Comparison of ENCODE assay signal across 8 mouse cellular contexts in genomic region chr11:69117737-69118695, GRCm38 (mm10). TPM values are rescaled to one million over a fixed set of nuclear protein-coding genes. Genes with fewer than 3 reads are reported as not detected.
A peak's percentile ranks its signal among the peaks of the same experiment; 100 is the strongest.
DNase-seq lines count a peak whose midpoint lies in the region; ATAC-seq and TF ChIP-seq lines count a peak whose summit lies in the region.

No protein-coding gene starts in this region.

- peak; percentile 33 for ATAC-seq in granulocyte monocyte progenitor cell, adult 5-6 weeks (replicated peaks; ENCODE audit: poor library complexity, severe bottlenecking)
- ATAC-seq in intestine, embryonic 16.5 days: peak; percentile 54
- peak; percentile 34 for ATAC-seq in liver, embryonic 13.5 days (ENCODE audit: low read depth)
- ATAC-seq in stomach, postnatal 0 days (ENCODE audit: low FRiP score, low TSS enrichment): peak; percentile 55

- H3K4me2 ChIP-seq in intestine, embryonic 16.5 days (ENCODE audit: low read depth, low read length): peak overlapping the region; percentile 91
- H3K4me2 ChIP-seq in liver, embryonic 13.5 days: peak overlapping the region; percentile 99
- H3K4me2 ChIP-seq in myocyte (ENCODE audit: low read depth): peak overlapping the region; percentile 99
- H3K4me2 ChIP-seq in stomach, postnatal 0 days (replicated peaks; ENCODE audit: low read depth): peak overlapping the region; percentile 83

- no peaks in the 10 kb centered on the region for H3K36me3 ChIP-seq in intestine, embryonic 16.5 days (ENCODE audit: control insufficient read depth, insufficient read depth, low read length)
- no peaks in the 10 kb centered on the region for H3K36me3 ChIP-seq in liver, embryonic 13.5 days
- no peaks in the 10 kb centered on the region for H3K36me3 ChIP-seq in myocyte (ENCODE audit: control insufficient read depth, insufficient read depth)
- H3K36me3 ChIP-seq in stomach, postnatal 0 days (ENCODE audit: control insufficient read depth, insufficient read depth, low read length): no peaks in the 10 kb centered on the region

- peak overlapping the region; percentile 76 for H3K4me3 ChIP-seq in left cerebral cortex, adult 2 months
- H3K4me3 ChIP-seq in intestine, embryonic 16.5 days (ENCODE audit: low read length): peak overlapping the region; percentile 87
- H3K4me3 ChIP-seq in liver, embryonic 13.5 days (replicated peaks): peak overlapping the region; percentile 74
- peak overlapping the region; percentile 40 for H3K4me3 ChIP-seq in myocyte
- peak overlapping the region; percentile 64 for H3K4me3 ChIP-seq in stomach, postnatal 0 days (ENCODE audit: low read depth, low read length)

- WGBS in intestine, embryonic 16.5 days: under 1% methylated on average over 45 of the region's 45 CpGs
- WGBS in liver, embryonic 13.5 days (ENCODE audit: insufficient replicate concordance): under 1% methylated on average over 45 of the region's 45 CpGs
- WGBS in stomach, postnatal 0 days: under 1% methylated on average over 45 of the region's 45 CpGs

- H3K9me3 ChIP-seq in intestine, embryonic 16.5 days (ENCODE audit: control insufficient read depth, low read length): no peaks in the 10 kb centered on the region
- no peaks in the 10 kb centered on the region for H3K9me3 ChIP-seq in liver, embryonic 13.5 days (replicated peaks)
- no peaks in the 10 kb centered on the region for H3K9me3 ChIP-seq in stomach, postnatal 0 days (ENCODE audit: control insufficient read depth, low read length)

- TF ChIP-seq EP300 in stomach, postnatal 0 days (optimal IDR thresholded peaks at IDR 0.05): no peak

- peak overlapping the region; percentile 83 for H3K9ac ChIP-seq in intestine, embryonic 16.5 days (ENCODE audit: low read depth, low read length)
- peak overlapping the region; percentile 81 for H3K9ac ChIP-seq in liver, embryonic 13.5 days
- H3K9ac ChIP-seq in stomach, postnatal 0 days (ENCODE audit: low read length): peak overlapping the region; percentile 73

- DNase-seq in left cerebral cortex, adult 2 months (ENCODE audit: extremely low spot score in 1 of 2, low spot score in 2 of 2): peak; percentile 53 to 62
- DNase-seq in left cerebral cortex, adult 8-10 months (ENCODE audit: low spot score in 2 of 2): no peak
- peak; percentile 73 to 77 for DNase-seq in cerebellum, postnatal 14 days
- peak; percentile 68 for DNase-seq in liver, embryonic 13.5 days
- peak; percentile 91 for DNase-seq in stomach, postnatal 0 days (ENCODE audit: low spot score)

- no peaks in the 10 kb centered on the region for H3K27me3 ChIP-seq in intestine, embryonic 16.5 days (replicated peaks; ENCODE audit: control insufficient read depth, insufficient read depth, low read length)
- H3K27me3 ChIP-seq in liver, embryonic 13.5 days: peaks cover 47% of the 10 kb centered on the region
- H3K27me3 ChIP-seq in myocyte (ENCODE audit: control insufficient read depth, insufficient read depth, insufficient read length): no peaks in the 10 kb centered on the region
- H3K27me3 ChIP-seq in stomach, postnatal 0 days (ENCODE audit: control insufficient read depth, insufficient read depth, low read length): no peaks in the 10 kb centered on the region

- TF ChIP-seq POLR2A in myocyte (IDR thresholded peaks at IDR 0.05; ENCODE audit: insufficient read length, low read depth): no peak

- H3K27ac ChIP-seq in left cerebral cortex, adult 2 months: peak overlapping the region; percentile 84
- H3K27ac ChIP-seq in intestine, embryonic 16.5 days (ENCODE audit: low read length): peak overlapping the region; percentile 89
- H3K27ac ChIP-seq in liver, embryonic 13.5 days: peak overlapping the region; percentile 66
- peak overlapping the region; percentile 93 for H3K27ac ChIP-seq in stomach, postnatal 0 days (replicated peaks)

- H3K79me2 ChIP-seq in myocyte (ENCODE audit: control insufficient read depth, insufficient read depth): no peaks in the 10 kb centered on the region

- peak overlapping the region; percentile 42 for H3ac ChIP-seq in myocyte (ENCODE audit: control insufficient read depth, insufficient read length)

- peaks cover 30% of the 10 kb centered on the region for H3K4me1 ChIP-seq in intestine, embryonic 16.5 days (ENCODE audit: control insufficient read depth, insufficient read depth, low read length)
- H3K4me1 ChIP-seq in liver, embryonic 13.5 days (replicated peaks): peaks cover 61% of the 10 kb centered on the region
- peaks cover 2% of the 10 kb centered on the region; the same call in 1 of the 2 replicates for H3K4me1 ChIP-seq in stomach, postnatal 0 days (replicated peaks; ENCODE audit: control insufficient read depth, insufficient read depth)

- no peak for TF ChIP-seq CTCF in left cerebral cortex, adult 2 months (IDR thresholded peaks at IDR 0.05)
- peak; percentile 2; the same call in 1 of the 2 replicates for TF ChIP-seq CTCF in stomach, postnatal 0 days (IDR thresholded peaks at IDR 0.05; ENCODE audit: low read depth)

- intact Hi-C loops in left cerebral cortex, adult 2 months (cut with DNase I): loop anchor here (1.0 kb wide), 1 partner anchor 55 kb away; no protein-coding TSS in a partner anchor

TF ChIP-seq in myocyte, 11 proteins besides CTCF, POLR2A, EP300 and RAD21:
- peak in 1 of 3 experiments; percentile 39 for TF ChIP-seq MYOD1 (IDR thresholded peaks at IDR 0.05; ENCODE audit: control insufficient read depth in 1 of 3, insufficient read length in 2 of 3, low read depth in 2 of 3)
- peak in 1 of 3 experiments; percentile 44 for TF ChIP-seq MYOG (IDR thresholded peaks at IDR 0.05; ENCODE audit: control insufficient read depth in 1 of 3, insufficient read depth in 1 of 3, insufficient read length in 2 of 3, low read depth in 2 of 3)
- no peak for TF ChIP-seq POLR2AphosphoS2 (IDR thresholded peaks at IDR 0.05; ENCODE audit: insufficient read length, low read depth)
- TF ChIP-seq SRF (IDR thresholded peaks at IDR 0.05; ENCODE audit: control insufficient read depth, insufficient read length, low read depth): no peak
- no peak for TF ChIP-seq CEBPB (IDR thresholded peaks at IDR 0.05; ENCODE audit: insufficient read depth, poor library complexity, severe bottlenecking)

RNA-seq across cellular contexts. Expression of gene Hes7, which starts 2.2 kb away (rescaled TPM):
- total RNA-seq in left cerebral cortex, adult 2 months (2021): under 1 TPM; 0.57 to 0.82 TPM
- total RNA-seq in left cerebral cortex, adult 8-10 months (2022): 1 to 10 TPM in 1 of 4 experiments, under 1 TPM in 3; 0.20 to 1.3 (median 0.74) TPM
- not detected in 2 replicates for total RNA-seq in granulocyte monocyte progenitor cell, adult 5-6 weeks (2014; fragmentation: Nextera tagmentation)
- not detected in 2 replicates for total RNA-seq in granulocyte monocyte progenitor cell, adult 5-6 weeks (2017)
- 0.29 and 0.33 TPM in 2 replicates for polyA plus RNA-seq in intestine, embryonic 16.5 days (2015; fragmentation: Nextera tagmentation; extraction: Ambion mirVana)
- 0.17 and 0.18 TPM in 2 replicates for polyA plus RNA-seq in liver, embryonic 13.5 days (2015; fragmentation: Nextera tagmentation; extraction: Ambion mirVana)
- polyA plus RNA-seq in myocyte (2012; fragmentation: generic; extraction: Trizol): 0.28 TPM
- 0.29 and 0.41 TPM in 2 replicates for polyA plus RNA-seq in stomach, postnatal 0 days (2015; fragmentation: Nextera tagmentation; extraction: Ambion mirVana)

RNA-seq across cellular contexts. Expression of gene 9130213A22Rik, which starts 4.4 kb away (rescaled TPM):
- total RNA-seq in left cerebral cortex, adult 2 months (2021): 1 to 10 TPM; 1.3 to 1.4 TPM
- total RNA-seq in left cerebral cortex, adult 8-10 months (2022): 1 to 10 TPM; 1.1 to 1.4 (median 1.3) TPM
- total RNA-seq in granulocyte monocyte progenitor cell, adult 5-6 weeks (2014; fragmentation: Nextera tagmentation): 0.17 TPM in 1 of 2 replicates, not detected in the other
- not detected in 2 replicates for total RNA-seq in granulocyte monocyte progenitor cell, adult 5-6 weeks (2017)
- polyA plus RNA-seq in intestine, embryonic 16.5 days (2015; fragmentation: Nextera tagmentation; extraction: Ambion mirVana): 0.11 and 0.29 TPM in 2 replicates
- 0.09 TPM in 1 of 2 replicates, not detected in the other for polyA plus RNA-seq in liver, embryonic 13.5 days (2015; fragmentation: Nextera tagmentation; extraction: Ambion mirVana)
- 0.78 TPM for polyA plus RNA-seq in myocyte (2012; fragmentation: generic; extraction: Trizol)
- polyA plus RNA-seq in stomach, postnatal 0 days (2015; fragmentation: Nextera tagmentation; extraction: Ambion mirVana): 0.24 and 0.41 TPM in 2 replicates

RNA-seq across cellular contexts. Expression of gene Aloxe3, which starts 7.7 kb away (rescaled TPM):
- total RNA-seq in left cerebral cortex, adult 2 months (2021): 1 to 10 TPM; 6.5 TPM
- total RNA-seq in left cerebral cortex, adult 8-10 months (2022): 10 to 100 TPM in 1 of 4 experiments, 1 to 10 TPM in 3; 5.9 to 11.4 (median 8.9) TPM
- not detected in 2 replicates for total RNA-seq in granulocyte monocyte progenitor cell, adult 5-6 weeks (2014; fragmentation: Nextera tagmentation)
- not detected in 2 replicates for total RNA-seq in granulocyte monocyte progenitor cell, adult 5-6 weeks (2017)
- polyA plus RNA-seq in intestine, embryonic 16.5 days (2015; fragmentation: Nextera tagmentation; extraction: Ambion mirVana): 0.31 and 0.45 TPM in 2 replicates
- 0.06 TPM in 1 of 2 replicates, not detected in the other for polyA plus RNA-seq in liver, embryonic 13.5 days (2015; fragmentation: Nextera tagmentation; extraction: Ambion mirVana)
- polyA plus RNA-seq in myocyte (2012; fragmentation: generic; extraction: Trizol): 0.01 TPM
- 20.2 and 22.5 TPM in 2 replicates for polyA plus RNA-seq in stomach, postnatal 0 days (2015; fragmentation: Nextera tagmentation; extraction: Ambion mirVana)

RNA-seq across cellular contexts. Expression of gene Per1, which starts 23.0 kb away (rescaled TPM):
- 100 to 1,000 TPM; 114 to 185 TPM for total RNA-seq in left cerebral cortex, adult 2 months (2021)
- 100 to 1,000 TPM; 105 to 140 (median 114) TPM for total RNA-seq in left cerebral cortex, adult 8-10 months (2022)
- total RNA-seq in granulocyte monocyte progenitor cell, adult 5-6 weeks (2014; fragmentation: Nextera tagmentation): 10.3 and 11.7 TPM in 2 replicates
- total RNA-seq in granulocyte monocyte progenitor cell, adult 5-6 weeks (2017): 9.4 and 9.8 TPM in 2 replicates
- 13.6 and 13.7 TPM in 2 replicates for polyA plus RNA-seq in intestine, embryonic 16.5 days (2015; fragmentation: Nextera tagmentation; extraction: Ambion mirVana)
- polyA plus RNA-seq in liver, embryonic 13.5 days (2015; fragmentation: Nextera tagmentation; extraction: Ambion mirVana): 1.9 TPM in 2 replicates
- 8.9 TPM for polyA plus RNA-seq in myocyte (2012; fragmentation: generic; extraction: Trizol)
- 7.7 and 13.1 TPM in 2 replicates for polyA plus RNA-seq in stomach, postnatal 0 days (2015; fragmentation: Nextera tagmentation; extraction: Ambion mirVana)

RNA-seq across cellular contexts. Expression of gene Vamp2, which starts 29.7 kb away (rescaled TPM):
- 1,000 to 10,000 TPM; 1,115 to 1,119 TPM for total RNA-seq in left cerebral cortex, adult 2 months (2021)
- total RNA-seq in left cerebral cortex, adult 8-10 months (2022): 1,000 to 10,000 TPM; 1,002 to 1,054 (median 1,038) TPM
- 59.2 and 63.1 TPM in 2 replicates for total RNA-seq in granulocyte monocyte progenitor cell, adult 5-6 weeks (2014; fragmentation: Nextera tagmentation)
- 7.2 and 8.6 TPM in 2 replicates for total RNA-seq in granulocyte monocyte progenitor cell, adult 5-6 weeks (2017)
- 65.8 TPM in 2 replicates for polyA plus RNA-seq in intestine, embryonic 16.5 days (2015; fragmentation: Nextera tagmentation; extraction: Ambion mirVana)
- polyA plus RNA-seq in liver, embryonic 13.5 days (2015; fragmentation: Nextera tagmentation; extraction: Ambion mirVana): 12.5 and 15.9 TPM in 2 replicates
- polyA plus RNA-seq in myocyte (2012; fragmentation: generic; extraction: Trizol): 51.8 TPM
- polyA plus RNA-seq in stomach, postnatal 0 days (2015; fragmentation: Nextera tagmentation; extraction: Ambion mirVana): 43.0 and 53.7 TPM in 2 replicates

Comparison
In these comparisons a context has a peak if more than half of its experiments do, and no peak if none do; other contexts are left out.
1. DNase-seq: peak in left cerebral cortex, adult 2 months (2 of 2), cerebellum, postnatal 14 days (2 of 2), liver, embryonic 13.5 days (single experiment) and stomach, postnatal 0 days (single experiment); none in left cerebral cortex, adult 8-10 months (0 of 2).
2. RNA of gene Aloxe3, which starts 7.7 kb away (polyA plus RNA-seq): 20.2 to 22.5 TPM in stomach, postnatal 0 days; 0.31 to 0.45 TPM in intestine, embryonic 16.5 days, 0.06 TPM in liver, embryonic 13.5 days and 0.01 TPM in myocyte (single experiment); every median in the first group is over 10 times any median in the second.
3. Peak in every context shown above with its lines, with median percentiles within 50 percentile points of each other: H3K27ac ChIP-seq, H3K4me3 ChIP-seq, ATAC-seq, H3K4me2 ChIP-seq and H3K9ac ChIP-seq.